Mouse (Mus musculus) kidney, postnatal 0 days (tissue): ENCODE measurements around the gene Nipsnap3b. TPM values are rescaled to one million over a fixed set of nuclear protein-coding genes. Genes with fewer than 3 reads are reported as not detected.
A peak's percentile ranks its signal among the peaks of the same experiment; 100 is the strongest.

Experiments used
- ATAC-seq: fragments of 200-750 bp; cut with Nextera tagmentation; replicated peaks from 2 replicates; pipeline ENCODE4 v1.8.0; 2017; ENCODE audit warnings: low read depth, moderate number of reproducible peaks, moderate TSS enrichment, moderate library complexity; ENCODE audit not compliant: low FRiP score
- DNase-seq: peaks from one replicate; pipeline ENCODE4 v3.0.0-alpha.2; 2016; ENCODE audit warnings: low spot score
- H3K27ac ChIP-seq: fragments of 300-500 bp; sonication (generic); 2 replicates; pipeline ENCODE4 v1.5.1; 2014; ENCODE audit warnings: mild to moderate bottlenecking
- H3K27me3 ChIP-seq: fragments of 300-500 bp; sonication (generic); 2 replicates; pipeline ENCODE4 v1.6.1; 2014; ENCODE audit warnings: low read length, mixed read lengths; ENCODE audit not compliant: insufficient read depth
- H3K36me3 ChIP-seq: fragments of 300-500 bp; sonication (generic); 2 replicates; pipeline ENCODE4 v1.6.1; 2014; ENCODE audit warnings: low read length, mixed read lengths; ENCODE audit not compliant: insufficient read depth
- H3K4me1 ChIP-seq: fragments of 300-500 bp; sonication (generic); replicated peaks from 2 replicates; pipeline ENCODE4 v1.6.1; 2014; ENCODE audit warnings: antibody characterized with exemption, low read length, mixed read lengths; ENCODE audit not compliant: insufficient read depth
- H3K4me2 ChIP-seq: fragments of 300-500 bp; sonication (generic); 2 replicates; pipeline ENCODE4 v1.6.1; 2014; ENCODE audit warnings: mild to moderate bottlenecking, low read length, moderate library complexity, mixed read lengths
- H3K4me3 ChIP-seq: fragments of 300-500 bp; sonication (generic); replicated peaks from 2 replicates; pipeline ENCODE4 v1.5.1; 2014; ENCODE audit warnings: low read depth, low read length
- H3K9ac ChIP-seq: fragments of 300-500 bp; sonication (generic); 2 replicates; pipeline ENCODE4 v1.6.1; 2014; ENCODE audit warnings: low read depth, low read length
- H3K9me3 ChIP-seq: fragments of 300-500 bp; sonication (generic); replicated peaks from 2 replicates; pipeline ENCODE4 v1.6.1; 2016; ENCODE audit warnings: low read length, inconsistent platforms, mixed read lengths
- CTCF ChIP-seq: IDR thresholded peaks from 2 replicates; pipeline ENCODE4 v1.5.1; 2016; ENCODE audit warnings: antibody characterized with exemption, low read depth, mild to moderate bottlenecking, moderate library complexity
- WGBS: fragments of 180-500 bp; shearing (Covaris S2); extraction: QIAGEN DNeasy Blood & Tissue Kit; methylation state at CpG from one replicate; pipeline ENCODE4 v1.1.7; 2014; 5-methylcytosine and 5-hydroxymethylcytosine counted together
- polyA plus RNA-seq: library from polyadenylated mRNA; unstranded; fragments of >200 nt; fragmentation: Nextera tagmentation; extraction: Ambion mirVana; gene quantifications from 2 replicates; pipeline ENCODE4 v1.2.1, GENCODE M21; 2015

Nipsnap3b gene
- polyA plus RNA-seq, 1 experiment from 2014 or later: 88.5 TPM

GRCm38 (mm10) chr4:53023189-53023925 lies 11.7 kb downstream of the Nipsnap3b start:
- Histone ChIP-seq H3K9me3 (no peaks in the 10 kb centered on the region), H3K4me1 (no peaks in the 10 kb centered on the region), H3K36me3 (peaks cover 13% of the 10 kb centered on the region; the same call in 1 of the 2 replicates), H3K4me2 (no peak overlapping the region), H3K27me3 (no peaks in the 10 kb centered on the region), H3K4me3 (no peak overlapping the region), H3K9ac (no peak overlapping the region), H3K27ac (no peak overlapping the region)
- TF ChIP-seq CTCF: no peak
- WGBS: 87% methylated on average over 14 of the region's 14 CpGs
- ATAC-seq (no peak; the same call in 1 of the 2 replicates), DNase-seq (no peak)

- no peak for ATAC-seq
- no peak overlapping the region for H3K4me2 ChIP-seq
- peaks cover 10% of the 10 kb centered on the region; the same call in 1 of the 2 replicates for H3K36me3 ChIP-seq
- no peak for DNase-seq
- H3K27ac ChIP-seq: no peak overlapping the region
- no peak for TF ChIP-seq CTCF
- no peak overlapping the region for H3K4me3 ChIP-seq
- H3K4me1 ChIP-seq: no peaks in the 10 kb centered on the region
- no peaks in the 10 kb centered on the region for H3K9me3 ChIP-seq
- H3K9ac ChIP-seq: no peak overlapping the region
- H3K27me3 ChIP-seq: no peaks in the 10 kb centered on the region
- WGBS: 85% methylated on average over 4 of the region's 4 CpGs
Measured at GRCm38 (mm10) chr4:53024397-53024796, 12.7 kb downstream of the Nipsnap3b start.

- Histone ChIP-seq H3K9me3 (no peaks in the 10 kb centered on the region), H3K4me3 (no peak overlapping the region), H3K27ac (no peak overlapping the region), H3K4me2 (no peak overlapping the region), H3K27me3 (no peaks in the 10 kb centered on the region), H3K36me3 (peaks cover 6% of the 10 kb centered on the region; the same call in 1 of the 2 replicates), H3K9ac (no peak overlapping the region), H3K4me1 (no peaks in the 10 kb centered on the region)
- ATAC-seq: no peak
- DNase-seq: no peak
- no peak for TF ChIP-seq CTCF
- 87% methylated on average over 3 of the region's 3 CpGs for WGBS
Measured at GRCm38 (mm10) chr4:53027811-53028210, 16.1 kb downstream of the Nipsnap3b start.

- H3K4me3 ChIP-seq: no peak overlapping the region
- no peak overlapping the region for H3K4me2 ChIP-seq
- no peak for ATAC-seq
- 40% methylated on average over 8 of the region's 8 CpGs for WGBS
- DNase-seq: peak; percentile 55
- H3K9ac ChIP-seq: no peak overlapping the region
- H3K27me3 ChIP-seq: no peaks in the 10 kb centered on the region
- no peaks in the 10 kb centered on the region for H3K4me1 ChIP-seq
- H3K36me3 ChIP-seq: no peaks in the 10 kb centered on the region
- H3K9me3 ChIP-seq: no peaks in the 10 kb centered on the region
- H3K27ac ChIP-seq: no peak overlapping the region
- peak; percentile 67 for TF ChIP-seq CTCF
Measured at GRCm38 (mm10) chr4:53030326-53030948, 18.8 kb downstream of the Nipsnap3b start.

GRCm38 (mm10) chr4:53043819-53044218 lies 32.1 kb downstream of the Nipsnap3b start:
- Histone ChIP-seq H3K27me3 (no peaks in the 10 kb centered on the region), H3K4me3 (no peak overlapping the region), H3K4me2 (no peak overlapping the region), H3K27ac (no peak overlapping the region), H3K36me3 (peaks cover 16% of the 10 kb centered on the region), H3K4me1 (no peaks in the 10 kb centered on the region), H3K9me3 (no peaks in the 10 kb centered on the region), H3K9ac (no peak overlapping the region)
- WGBS: 90% methylated on average over 8 of the region's 8 CpGs
- DNase-seq (no peak), ATAC-seq (no peak)
- no peak for TF ChIP-seq CTCF

- H3K9me3 ChIP-seq: no peaks in the 10 kb centered on the region
- WGBS: 75% methylated on average over 7 of the region's 7 CpGs
- ATAC-seq (no peak; the same call in 1 of the 2 replicates), DNase-seq (no peak)
- no peak overlapping the region for H3K4me2 ChIP-seq
- peaks cover 16% of the 10 kb centered on the region for H3K36me3 ChIP-seq
- H3K9ac ChIP-seq: no peak overlapping the region
- H3K27me3 ChIP-seq: no peaks in the 10 kb centered on the region
- H3K4me3 ChIP-seq: no peak overlapping the region
- no peaks in the 10 kb centered on the region for H3K4me1 ChIP-seq
- TF ChIP-seq CTCF: no peak
- no peak overlapping the region for H3K27ac ChIP-seq
Measured at GRCm38 (mm10) chr4:53045807-53046206, 34.1 kb downstream of the Nipsnap3b start.
